Mouse (Mus musculus): ENCODE measurements at regions not wholly inside any gene's neighbourhood (a gene's known extent, or its start where the extent isn't known, plus 50 kb on each side); places are given as distances from the start of the nearest gene placed in this dataset.

GRCm38 (mm10) chr2:172751364-172751763, 188.8 kb downstream of the Bmp7 start:
- 92% methylated on average over 11 of the region's 11 CpGs for WGBS
- TF ChIP-seq POLR2A (IDR thresholded peaks at IDR 0.05; ENCODE audit: insufficient read depth, low read depth, low read length) (no peak), CTCF (IDR thresholded peaks at IDR 0.05; ENCODE audit: insufficient read depth, low read depth, low read length) (no peak)
- Histone ChIP-seq H3K4me1 (ENCODE audit: control insufficient read depth, insufficient read depth, low read length) (peaks cover 5% of the 10 kb centered on the region), H3K27ac (ENCODE audit: insufficient read depth, low read depth, low read length) (no peak overlapping the region), H3K4me3 (ENCODE audit: insufficient read depth, low read depth, low read length) (no peak overlapping the region)

- WGBS, result 66% methylated on average over 15 of the region's 15 CpGs
- no peak for TF ChIP-seq CTCF (IDR thresholded peaks at IDR 0.05; ENCODE audit: insufficient read depth, low read depth, low read length)
- TF ChIP-seq POLR2A (IDR thresholded peaks at IDR 0.05; ENCODE audit: insufficient read depth, low read depth, low read length), result no peak
- no peak overlapping the region for H3K4me3 ChIP-seq (ENCODE audit: insufficient read depth, low read depth, low read length)
- H3K27ac ChIP-seq (ENCODE audit: insufficient read depth, low read depth, low read length), result no peak overlapping the region
- peaks cover 11% of the 10 kb centered on the region for H3K4me1 ChIP-seq (ENCODE audit: control insufficient read depth, insufficient read depth, low read length)
These were observed 184.2 kb downstream of the Bmp7 start for GRCm38 (mm10) chr2:172755686-172756471.

GRCm38 (mm10) chr2:172756472-172756860, 183.7 kb downstream of the Bmp7 start:
- Histone ChIP-seq H3K4me3 (ENCODE audit: insufficient read depth, low read depth, low read length) (no peak overlapping the region), H3K4me1 (ENCODE audit: control insufficient read depth, insufficient read depth, low read length) (peaks cover 11% of the 10 kb centered on the region), H3K27ac (ENCODE audit: insufficient read depth, low read depth, low read length) (no peak overlapping the region)
- TF ChIP-seq POLR2A (IDR thresholded peaks at IDR 0.05; ENCODE audit: insufficient read depth, low read depth, low read length) (no peak), CTCF (IDR thresholded peaks at IDR 0.05; ENCODE audit: insufficient read depth, low read depth, low read length) (no peak)
- WGBS, result 10% methylated on average over 8 of the region's 8 CpGs

GRCm38 (mm10) chr2:172758497-172758896, 181.6 kb downstream of the Bmp7 start:
- Histone ChIP-seq H3K27ac (ENCODE audit: insufficient read depth, low read depth, low read length) (no peak overlapping the region), H3K4me1 (ENCODE audit: control insufficient read depth, insufficient read depth, low read length) (peaks cover 11% of the 10 kb centered on the region), H3K4me3 (ENCODE audit: insufficient read depth, low read depth, low read length) (no peak overlapping the region)
- peak; percentile 51; the same call in 1 of the 2 replicates for TF ChIP-seq CTCF (IDR thresholded peaks at IDR 0.05; ENCODE audit: insufficient read depth, low read depth, low read length)
- no peak for TF ChIP-seq POLR2A (IDR thresholded peaks at IDR 0.05; ENCODE audit: insufficient read depth, low read depth, low read length)
- WGBS, result 50% methylated on average over 9 of the region's 9 CpGs

- Histone ChIP-seq H3K4me3 (ENCODE audit: insufficient read depth, low read depth, low read length) (no peak overlapping the region), H3K27ac (ENCODE audit: insufficient read depth, low read depth, low read length) (no peak overlapping the region)
These were observed 174.9 kb downstream of the Bmp7 start for GRCm38 (mm10) chr2:172765260-172765659.

GRCm38 (mm10) chr2:172766403-172766802, 173.7 kb downstream of the Bmp7 start:
- WGBS, result 76% methylated on average over 7 of the region's 7 CpGs
- no peaks in the 10 kb centered on the region for H3K4me1 ChIP-seq (ENCODE audit: control insufficient read depth, insufficient read depth, low read length)
- H3K27ac ChIP-seq (ENCODE audit: insufficient read depth, low read depth, low read length), result no peak overlapping the region
- no peak overlapping the region for H3K4me3 ChIP-seq (ENCODE audit: insufficient read depth, low read depth, low read length)
- TF ChIP-seq CTCF (IDR thresholded peaks at IDR 0.05; ENCODE audit: insufficient read depth, low read depth, low read length), result no peak
- TF ChIP-seq POLR2A (IDR thresholded peaks at IDR 0.05; ENCODE audit: insufficient read depth, low read depth, low read length), result no peak

More at GRCm38 (mm10) chr2:172765260-172765659, 174.9 kb downstream of the Bmp7 start:
- H3K4me1 ChIP-seq (ENCODE audit: control insufficient read depth, insufficient read depth, low read length), result no peaks in the 10 kb centered on the region
- 81% methylated on average over 2 of the region's 2 CpGs for WGBS
- no peak for TF ChIP-seq POLR2A (IDR thresholded peaks at IDR 0.05; ENCODE audit: insufficient read depth, low read depth, low read length)
- TF ChIP-seq CTCF (IDR thresholded peaks at IDR 0.05; ENCODE audit: insufficient read depth, low read depth, low read length), result no peak

- WGBS, result 89% methylated on average over 8 of the region's 8 CpGs
- Histone ChIP-seq H3K27ac (ENCODE audit: insufficient read depth, low read depth, low read length) (no peak overlapping the region), H3K4me1 (ENCODE audit: control insufficient read depth, insufficient read depth, low read length) (no peaks in the 10 kb centered on the region), H3K4me3 (ENCODE audit: insufficient read depth, low read depth, low read length) (no peak overlapping the region)
- TF ChIP-seq CTCF (IDR thresholded peaks at IDR 0.05; ENCODE audit: insufficient read depth, low read depth, low read length), result no peak
- no peak for TF ChIP-seq POLR2A (IDR thresholded peaks at IDR 0.05; ENCODE audit: insufficient read depth, low read depth, low read length)
These were observed 171.4 kb downstream of the Bmp7 start for GRCm38 (mm10) chr2:172768756-172769155.

GRCm38 (mm10) chr2:172770061-172770460, 170.1 kb downstream of the Bmp7 start:
- H3K27ac ChIP-seq (ENCODE audit: insufficient read depth, low read depth, low read length), result no peak overlapping the region
- no peak overlapping the region for H3K4me3 ChIP-seq (ENCODE audit: insufficient read depth, low read depth, low read length)
- TF ChIP-seq POLR2A (IDR thresholded peaks at IDR 0.05; ENCODE audit: insufficient read depth, low read depth, low read length) (no peak), CTCF (IDR thresholded peaks at IDR 0.05; ENCODE audit: insufficient read depth, low read depth, low read length) (no peak)
- no peaks in the 10 kb centered on the region for H3K4me1 ChIP-seq (ENCODE audit: control insufficient read depth, insufficient read depth, low read length)
- WGBS, result 73% methylated on average over 6 of the region's 6 CpGs

- H3K4me1 ChIP-seq (ENCODE audit: control insufficient read depth, insufficient read depth, low read length), result no peaks in the 10 kb centered on the region
- TF ChIP-seq POLR2A (IDR thresholded peaks at IDR 0.05; ENCODE audit: insufficient read depth, low read depth, low read length) (no peak), CTCF (IDR thresholded peaks at IDR 0.05; ENCODE audit: insufficient read depth, low read depth, low read length) (no peak)
- WGBS, result 87% methylated on average over 14 of the region's 14 CpGs
- H3K27ac ChIP-seq (ENCODE audit: insufficient read depth, low read depth, low read length), result no peak overlapping the region
- no peak overlapping the region for H3K4me3 ChIP-seq (ENCODE audit: insufficient read depth, low read depth, low read length)
These were observed 169.5 kb downstream of the Bmp7 start for GRCm38 (mm10) chr2:172770606-172771005.
